Mouse (Mus musculus) midbrain, embryonic 15.5 days (tissue): ENCODE measurements around the gene Matn1. TPM values are rescaled to one million over a fixed set of nuclear protein-coding genes. Genes with fewer than 3 reads are reported as not detected.

ENCODE experiments used
- ATAC-seq: fragments of 200-750 bp; cut with Nextera tagmentation; replicated peaks from 2 replicates; pipeline ENCODE4 v1.8.0; 2017; ENCODE audit warnings: moderate TSS enrichment
- H3K27ac ChIP-seq: fragments of 300-500 bp; sonication (generic); 2 replicates; pipeline ENCODE4 v1.5.1; 2015; ENCODE audit warnings: mild to moderate bottlenecking, inconsistent platforms
- H3K27me3 ChIP-seq: fragments of 300-500 bp; sonication (generic); replicated peaks from 2 replicates; pipeline ENCODE4 v1.6.1; 2015; ENCODE audit warnings: inconsistent platforms
- H3K36me3 ChIP-seq: fragments of 300-500 bp; sonication (generic); replicated peaks from 2 replicates; pipeline ENCODE4 v1.6.1; 2015; ENCODE audit warnings: inconsistent platforms
- H3K4me1 ChIP-seq: fragments of 300-500 bp; sonication (generic); 2 replicates; pipeline ENCODE4 v1.6.1; 2015; ENCODE audit warnings: inconsistent platforms
- H3K4me2 ChIP-seq: fragments of 300-500 bp; sonication (generic); 2 replicates; pipeline ENCODE4 v1.6.1; 2015; ENCODE audit warnings: inconsistent platforms, mild to moderate bottlenecking, moderate library complexity
- H3K4me3 ChIP-seq: fragments of 300-500 bp; sonication (generic); 2 replicates; pipeline ENCODE4 v1.5.1; 2015; ENCODE audit warnings: mild to moderate bottlenecking, inconsistent platforms
- H3K9ac ChIP-seq: fragments of 300-500 bp; sonication (generic); 2 replicates; pipeline ENCODE4 v1.6.1; 2015; ENCODE audit warnings: mild to moderate bottlenecking, inconsistent platforms
- H3K9me3 ChIP-seq: fragments of 300-500 bp; sonication (generic); 2 replicates; pipeline ENCODE4 v1.6.1; 2016; ENCODE audit warnings: inconsistent platforms
- WGBS: fragments of 180-500 bp; shearing (Covaris S2); methylation state at CpG from one replicate; pipeline ENCODE4 v1.1.7; 2015; ENCODE audit warnings: mixed read lengths; 5-methylcytosine and 5-hydroxymethylcytosine counted together
- polyA plus RNA-seq: library from polyadenylated mRNA; unstranded; fragments of >200 nt; fragmentation: Nextera tagmentation; extraction: Ambion mirVana; gene quantifications from 2 replicates; pipeline ENCODE4 v1.2.1, GENCODE M21; 2015

Matn1 gene
- polyA plus RNA-seq, result 0.24 and 0.32 TPM in 2 replicates

- H3K9ac ChIP-seq, result no peak within 1 kb of the TSS
- no peak within 1 kb of the TSS for H3K4me2 ChIP-seq
- H3K27ac ChIP-seq, result no peak within 1 kb of the TSS
- no peaks in the 10 kb centered on the region for H3K27me3 ChIP-seq
- no peak for ATAC-seq
- no peak within 1 kb of the TSS for H3K4me3 ChIP-seq
- H3K36me3 ChIP-seq, result no peaks in the 10 kb centered on the region
- no peaks in the 10 kb centered on the region for H3K9me3 ChIP-seq
- WGBS, result 62% methylated on average over 6 of the region's 6 CpGs
- H3K4me1 ChIP-seq, result 0 out of 2 replicates have a peak, but pooled peaks cover 3% of the 10 kb centered on the region
Observed at GRCm38 (mm10) chr4:130944112-130944511, at the start of gene Matn1. TSS of gene Matn1 (plus strand) at chr4:130944385.

DNA sequence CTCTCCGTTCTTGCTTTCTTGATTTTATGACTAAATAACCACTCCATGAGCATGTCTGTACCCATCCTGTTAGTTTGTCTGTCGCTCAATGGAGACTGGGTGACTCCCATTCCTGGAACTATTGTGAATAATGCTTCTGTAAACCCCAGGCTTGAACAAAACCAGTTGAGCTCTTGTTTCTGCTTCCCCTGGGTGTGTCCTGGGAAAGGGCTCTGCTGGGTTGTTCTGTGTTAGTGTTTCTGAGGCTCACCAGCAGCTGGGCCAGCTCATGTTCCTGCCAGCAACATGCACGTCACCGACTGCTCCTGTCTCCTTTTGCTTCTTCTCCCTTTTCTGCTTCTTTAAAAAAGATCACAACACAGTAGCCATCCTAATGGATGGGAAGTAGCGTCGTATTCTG lies 48.5 kb upstream of the Matn1 start:
- H3K9ac ChIP-seq, result no peak overlapping the region
- H3K27ac ChIP-seq, result no peak overlapping the region
- H3K9me3 ChIP-seq, result no peaks in the 10 kb centered on the region
- 0 out of 2 replicates have a peak, but pooled peaks cover 2% of the 10 kb centered on the region for H3K27me3 ChIP-seq
- no peaks in the 10 kb centered on the region for H3K4me1 ChIP-seq
- ATAC-seq, result no peak
- 91% methylated on average over 6 of the region's 6 CpGs for WGBS
- H3K4me2 ChIP-seq, result no peak overlapping the region
- no peaks in the 10 kb centered on the region for H3K36me3 ChIP-seq
- no peak overlapping the region for H3K4me3 ChIP-seq

- 82% methylated on average over 2 of the region's 2 CpGs for WGBS
- Histone ChIP-seq H3K27ac (no peak overlapping the region), H3K4me3 (no peak overlapping the region), H3K4me2 (no peak overlapping the region), H3K36me3 (no peaks in the 10 kb centered on the region), H3K9me3 (no peaks in the 10 kb centered on the region), H3K4me1 (no peaks in the 10 kb centered on the region), H3K27me3 (0 out of 2 replicates have a peak, but pooled peaks cover 2% of the 10 kb centered on the region), H3K9ac (no peak overlapping the region)
- ATAC-seq, result no peak
Observed at GRCm38 (mm10) chr4:130896372-130896771, 47.8 kb upstream of the Matn1 start.

DNA sequence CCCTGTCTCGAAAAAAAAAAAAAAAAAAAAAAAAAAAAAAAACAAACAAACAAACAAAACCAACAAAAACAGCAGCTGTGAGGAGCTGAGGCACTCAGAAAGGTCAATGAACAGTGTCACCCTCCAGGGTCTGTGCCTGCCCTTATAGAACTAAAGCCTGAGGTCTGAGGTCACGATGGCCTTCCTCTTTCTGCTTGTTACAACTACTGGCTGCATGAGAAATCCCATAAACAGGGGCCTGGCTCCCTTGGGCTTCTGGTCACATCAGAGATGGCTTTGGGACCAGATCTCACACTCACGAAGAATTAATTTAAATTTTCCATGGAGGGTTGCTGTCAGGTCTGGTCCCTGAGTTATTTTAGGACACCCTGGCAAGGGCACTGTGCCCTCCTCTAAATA lies 44.8 kb upstream of the Matn1 start:
- 86% methylated on average over 2 of the region's 3 CpGs for WGBS
- Histone ChIP-seq H3K4me1 (no peaks in the 10 kb centered on the region), H3K9me3 (no peaks in the 10 kb centered on the region), H3K36me3 (no peaks in the 10 kb centered on the region), H3K4me3 (no peak overlapping the region), H3K4me2 (no peak overlapping the region), H3K9ac (no peak overlapping the region), H3K27me3 (no peaks in the 10 kb centered on the region), H3K27ac (no peak overlapping the region)
- ATAC-seq, result no peak

DNA sequence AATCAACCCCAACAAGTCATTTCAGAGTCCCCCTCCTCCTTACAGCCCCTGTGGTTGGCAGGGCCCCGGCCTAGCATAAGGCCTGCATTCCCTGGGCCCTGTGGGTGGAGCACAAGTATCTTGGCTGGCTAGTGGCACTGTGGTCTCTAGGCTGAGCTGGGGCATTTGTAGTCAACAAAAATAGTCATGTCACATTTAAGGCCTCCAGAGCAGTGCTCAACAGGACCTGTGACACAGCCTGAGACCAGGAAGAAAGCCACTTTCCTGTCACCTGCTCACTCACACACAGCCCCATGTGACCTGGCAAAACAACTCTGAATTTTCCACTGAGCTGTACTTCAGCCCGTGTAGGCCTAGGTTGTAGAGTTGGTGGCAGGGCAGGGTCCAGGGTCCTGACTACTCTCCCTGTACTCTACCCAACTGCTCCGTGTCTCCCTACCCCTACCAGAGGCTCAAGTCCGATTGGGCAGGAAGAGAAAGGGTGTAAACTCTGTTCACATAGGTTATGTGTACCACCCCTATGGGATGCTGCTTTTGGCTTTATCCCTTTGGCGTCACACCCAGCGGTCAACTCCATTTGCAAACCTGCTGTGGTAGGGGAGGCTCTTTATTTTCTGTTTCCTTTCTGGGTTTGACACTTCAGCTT lies 44.3 kb upstream of the Matn1 start:
- Histone ChIP-seq H3K4me2 (no peak overlapping the region), H3K9me3 (no peaks in the 10 kb centered on the region), H3K36me3 (no peaks in the 10 kb centered on the region), H3K27ac (no peak overlapping the region), H3K4me3 (no peak overlapping the region), H3K4me1 (no peaks in the 10 kb centered on the region), H3K27me3 (no peaks in the 10 kb centered on the region), H3K9ac (no peak overlapping the region)
- WGBS, result 81% methylated on average over 6 of the region's 6 CpGs
- ATAC-seq, result no peak

- no peak for ATAC-seq
- no peak overlapping the region for H3K27ac ChIP-seq
- no peaks in the 10 kb centered on the region for H3K36me3 ChIP-seq
- WGBS, result 87% methylated on average over 7 of the region's 7 CpGs
- H3K9me3 ChIP-seq, result no peaks in the 10 kb centered on the region
- H3K9ac ChIP-seq, result no peak overlapping the region
- H3K27me3 ChIP-seq, result no peaks in the 10 kb centered on the region
- H3K4me2 ChIP-seq, result no peak overlapping the region
- no peaks in the 10 kb centered on the region for H3K4me1 ChIP-seq
- H3K4me3 ChIP-seq, result no peak overlapping the region
Observed at GRCm38 (mm10) chr4:130900746-130901145, 43.4 kb upstream of the Matn1 start.

- Histone ChIP-seq H3K9me3 (no peaks in the 10 kb centered on the region), H3K4me2 (no peak overlapping the region), H3K4me3 (no peak overlapping the region), H3K4me1 (peaks cover 4% of the 10 kb centered on the region), H3K27me3 (no peaks in the 10 kb centered on the region), H3K27ac (no peak overlapping the region), H3K36me3 (no peaks in the 10 kb centered on the region), H3K9ac (no peak overlapping the region)
- WGBS, result 63% methylated on average over 8 of the region's 8 CpGs
- no peak for ATAC-seq
Observed at GRCm38 (mm10) chr4:130902289-130902781, 41.9 kb upstream of the Matn1 start.

GRCm38 (mm10) chr4:130905025-130905424 lies 39.2 kb upstream of the Matn1 start:
- no peaks in the 10 kb centered on the region for H3K27me3 ChIP-seq
- no peak overlapping the region for H3K4me2 ChIP-seq
- no peak overlapping the region for H3K27ac ChIP-seq
- H3K9me3 ChIP-seq, result no peaks in the 10 kb centered on the region
- no peak for ATAC-seq
- no peak overlapping the region for H3K4me3 ChIP-seq
- peaks cover 6% of the 10 kb centered on the region for H3K4me1 ChIP-seq
- no peak overlapping the region for H3K9ac ChIP-seq
- no peaks in the 10 kb centered on the region for H3K36me3 ChIP-seq
- WGBS, result 74% methylated on average over 7 of the region's 7 CpGs

DNA sequence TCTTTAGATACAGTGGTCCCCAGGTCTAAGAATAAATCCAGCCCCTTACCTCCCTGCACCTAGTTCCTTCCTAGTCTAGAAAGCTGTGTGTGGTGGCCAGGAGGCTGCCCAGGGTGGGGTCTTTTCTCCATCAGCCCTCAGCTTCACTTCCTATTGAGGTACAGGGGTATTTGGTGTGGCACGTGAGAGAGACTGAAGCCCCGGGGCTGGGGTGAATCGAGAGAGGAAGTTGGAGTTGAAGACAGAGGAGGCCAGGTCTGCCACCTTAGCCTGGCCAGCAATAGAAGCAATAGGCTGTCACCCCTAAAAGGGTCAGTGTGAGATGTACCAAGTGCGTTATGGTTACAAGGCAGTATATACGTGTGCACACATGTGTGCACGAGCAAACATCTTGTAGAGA lies 38.3 kb upstream of the Matn1 start:
- no peaks in the 10 kb centered on the region for H3K27me3 ChIP-seq
- no peak overlapping the region for H3K4me3 ChIP-seq
- H3K9me3 ChIP-seq, result no peaks in the 10 kb centered on the region
- peaks cover 6% of the 10 kb centered on the region for H3K4me1 ChIP-seq
- no peak overlapping the region for H3K27ac ChIP-seq
- no peak overlapping the region for H3K4me2 ChIP-seq
- ATAC-seq, result no peak
- H3K9ac ChIP-seq, result no peak overlapping the region
- H3K36me3 ChIP-seq, result no peaks in the 10 kb centered on the region
- 75% methylated on average over 6 of the region's 6 CpGs for WGBS

GRCm38 (mm10) chr4:130906296-130906695 lies 37.9 kb upstream of the Matn1 start:
- Histone ChIP-seq H3K9ac (no peak overlapping the region), H3K27me3 (no peaks in the 10 kb centered on the region), H3K9me3 (no peaks in the 10 kb centered on the region), H3K4me3 (no peak overlapping the region), H3K4me1 (peaks cover 6% of the 10 kb centered on the region), H3K36me3 (no peaks in the 10 kb centered on the region), H3K27ac (no peak overlapping the region), H3K4me2 (no peak overlapping the region)
- no peak for ATAC-seq
- 27% methylated on average over 8 of the region's 8 CpGs for WGBS

GRCm38 (mm10) chr4:130907200-130908069 lies 36.8 kb upstream of the Matn1 start:
- no peaks in the 10 kb centered on the region for H3K9me3 ChIP-seq
- H3K27me3 ChIP-seq, result no peaks in the 10 kb centered on the region
- H3K36me3 ChIP-seq, result no peaks in the 10 kb centered on the region
- no peak overlapping the region for H3K4me2 ChIP-seq
- H3K27ac ChIP-seq, result peak overlapping the region; percentile 52; the same call in 1 of the 2 replicates
- WGBS, result 65% methylated on average over 19 of the region's 19 CpGs
- ATAC-seq, result no peak
- H3K4me1 ChIP-seq, result peaks cover 6% of the 10 kb centered on the region
- no peak overlapping the region for H3K9ac ChIP-seq
- H3K4me3 ChIP-seq, result no peak overlapping the region

- 91% methylated on average over 10 of the region's 10 CpGs for WGBS
- Histone ChIP-seq H3K36me3 (no peaks in the 10 kb centered on the region), H3K4me2 (no peak overlapping the region), H3K9me3 (no peaks in the 10 kb centered on the region), H3K4me3 (no peak overlapping the region), H3K27me3 (no peaks in the 10 kb centered on the region), H3K9ac (no peak overlapping the region), H3K27ac (no peak overlapping the region), H3K4me1 (peaks cover 6% of the 10 kb centered on the region)
- no peak for ATAC-seq
Observed at GRCm38 (mm10) chr4:130908133-130908532, 36.1 kb upstream of the Matn1 start.
